Mouse (Mus musculus) gastrocnemius, adult 2 months (tissue): ENCODE measurements around the gene Smdt1. TPM values are rescaled to one million over a fixed set of nuclear protein-coding genes. Genes with fewer than 3 reads are reported as not detected.

Experiments
- DNase-seq: peaks from one replicate; pipeline ENCODE4 v3.0.0; 2022
- H3K27ac ChIP-seq: fragments of 200-600 bp; 2 replicates; pipeline ENCODE4 v1.8.1; 2022; ENCODE audit warnings: mild to moderate bottlenecking
- H3K4me3 ChIP-seq: fragments of 200-600 bp; 2 replicates; pipeline ENCODE4 v1.8.1; 2022; ENCODE audit warnings: mild to moderate bottlenecking, moderate library complexity
- CTCF ChIP-seq: fragments of 200-600 bp; IDR thresholded peaks from 2 replicates; pipeline ENCODE4 v1.8.1; 2022; ENCODE audit warnings: antibody characterized with exemption, mild to moderate bottlenecking, moderate library complexity
- intact Hi-C: fragments of 180-260 bp; cut with DNase I; formaldehyde crosslinking; loops from one replicate; pipeline ENCODE4 v1.15.1; 2025
- long read RNA-seq, 2 experiments: library from polyadenylated mRNA; stranded (forward); transcript quantifications; one replicate each; pipeline ENCODE4 v2.0.0; 2021
- total RNA-seq, 2 experiments: library from RNA; stranded (reverse); gene quantifications; 2 replicates each; pipeline ENCODE4 v1.2.3; 2021

Gene Smdt1
- total RNA-seq, result 100 to 1,000 TPM; 134 to 141 TPM
- long read RNA-seq, experiment 1, transcript Smdt1-201 (3 exons, 705 nt), result major isoform, 86 of 208 reads
- long read RNA-seq, experiment 1, transcript Smdt1-204 (3 exons, 597 nt), result minor isoform, 13 of 208 reads
- long read RNA-seq, experiment 1, partial matches to known transcripts, result 3 of 208 reads
- long read RNA-seq, experiment 1, other reads (novel, unspliced or antisense), result 106 of 208 reads
- long read RNA-seq, experiment 2, transcript Smdt1-201 (3 exons, 705 nt), result major isoform, 85 of 209 reads
- long read RNA-seq, experiment 2, transcript Smdt1-204 (3 exons, 597 nt), result minor isoform, 9 of 209 reads
- long read RNA-seq, experiment 2, partial matches to known transcripts, result 5 of 209 reads
- long read RNA-seq, experiment 2, other reads (novel, unspliced or antisense), result 109 of 209 reads

- H3K4me3 ChIP-seq, result peak within 1 kb of the TSS; percentile 87
- intact Hi-C loops, result loop anchor here (5.0 kb wide), 1 partner anchor 79 kb away; no protein-coding TSS in a partner anchor
- peak; percentile 18; the same call in 1 of the 2 replicates for TF ChIP-seq CTCF
- H3K27ac ChIP-seq, result peak within 1 kb of the TSS; percentile 94
- peak; percentile 98 for DNase-seq
Observed at GRCm38 (mm10) chr15:82338593-82339112, at the start of gene Smdt1, which contains the start of the genes Naga and Pheta2. Gene Smdt1 (plus strand): TSS chr15:82338959. Gene Naga (minus strand): TSS chr15:82338925. Gene Pheta2 (plus strand): TSS chr15:82338942.

GRCm38 (mm10) chr15:82290252-82290651 lies 48.5 kb upstream of the Smdt1 start:
- DNase-seq, result no peak
- intact Hi-C loops, result no loop called here
- no peak for TF ChIP-seq CTCF
- no peak overlapping the region for H3K4me3 ChIP-seq
- H3K27ac ChIP-seq, result no peak overlapping the region

GRCm38 (mm10) chr15:82292851-82293250 lies 45.9 kb upstream of the Smdt1 start:
- intact Hi-C loops, result no loop called here
- DNase-seq, result no peak
- TF ChIP-seq CTCF, result no peak

DNA sequence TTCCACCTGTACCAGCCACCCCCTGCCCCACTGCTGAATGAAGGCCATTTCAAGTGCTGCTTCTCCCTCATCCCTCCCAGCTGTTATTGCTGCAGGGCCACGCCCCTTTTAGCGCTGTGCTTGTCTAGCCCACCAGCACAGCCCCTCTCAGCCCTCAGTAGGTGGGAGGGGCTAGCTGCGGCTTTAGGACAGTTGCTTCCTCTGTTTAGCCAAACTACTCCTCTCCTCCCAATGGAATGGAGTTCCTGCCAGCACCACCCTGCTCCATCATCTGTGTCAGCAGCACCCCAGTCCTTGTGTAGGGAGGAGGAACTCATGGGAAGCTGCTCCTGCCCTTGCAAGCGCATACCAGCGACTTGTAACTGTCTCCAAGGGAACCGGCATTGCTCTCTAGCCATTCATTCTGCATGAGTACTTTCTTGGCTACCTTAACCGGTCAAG lies 45.5 kb upstream of the Smdt1 start:
- Histone ChIP-seq H3K27ac (no peak overlapping the region), H3K4me3 (no peak overlapping the region)
- DNase-seq, result no peak
- intact Hi-C loops, result no loop called here
- TF ChIP-seq CTCF, result no peak

More at GRCm38 (mm10) chr15:82292851-82293250, 45.9 kb upstream of the Smdt1 start:
- H3K4me3 ChIP-seq, result no peak overlapping the region
- no peak overlapping the region for H3K27ac ChIP-seq

DNA sequence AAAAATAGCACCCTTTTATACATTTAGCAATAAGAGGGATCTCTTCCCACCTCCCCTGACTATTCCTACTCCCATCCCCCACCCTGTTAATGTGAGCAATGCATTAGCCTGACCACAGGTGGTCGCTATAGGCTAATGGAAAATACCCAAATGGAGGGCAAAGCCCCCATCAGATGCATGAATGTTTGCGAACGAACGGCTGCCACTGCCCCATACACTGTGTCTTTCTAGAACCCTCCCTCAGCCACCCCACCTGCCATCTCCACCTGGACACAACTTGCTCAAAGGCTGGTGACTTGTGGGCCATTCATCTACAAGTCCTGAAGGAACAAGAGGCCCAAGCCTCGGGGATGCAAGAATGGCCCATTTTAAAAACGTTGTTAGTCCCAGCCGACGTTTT lies 44.7 kb upstream of the Smdt1 start:
- TF ChIP-seq CTCF, result peak; percentile 50
- H3K4me3 ChIP-seq, result no peak overlapping the region
- intact Hi-C loops, result no loop called here
- H3K27ac ChIP-seq, result no peak overlapping the region
- DNase-seq, result no peak

DNA sequence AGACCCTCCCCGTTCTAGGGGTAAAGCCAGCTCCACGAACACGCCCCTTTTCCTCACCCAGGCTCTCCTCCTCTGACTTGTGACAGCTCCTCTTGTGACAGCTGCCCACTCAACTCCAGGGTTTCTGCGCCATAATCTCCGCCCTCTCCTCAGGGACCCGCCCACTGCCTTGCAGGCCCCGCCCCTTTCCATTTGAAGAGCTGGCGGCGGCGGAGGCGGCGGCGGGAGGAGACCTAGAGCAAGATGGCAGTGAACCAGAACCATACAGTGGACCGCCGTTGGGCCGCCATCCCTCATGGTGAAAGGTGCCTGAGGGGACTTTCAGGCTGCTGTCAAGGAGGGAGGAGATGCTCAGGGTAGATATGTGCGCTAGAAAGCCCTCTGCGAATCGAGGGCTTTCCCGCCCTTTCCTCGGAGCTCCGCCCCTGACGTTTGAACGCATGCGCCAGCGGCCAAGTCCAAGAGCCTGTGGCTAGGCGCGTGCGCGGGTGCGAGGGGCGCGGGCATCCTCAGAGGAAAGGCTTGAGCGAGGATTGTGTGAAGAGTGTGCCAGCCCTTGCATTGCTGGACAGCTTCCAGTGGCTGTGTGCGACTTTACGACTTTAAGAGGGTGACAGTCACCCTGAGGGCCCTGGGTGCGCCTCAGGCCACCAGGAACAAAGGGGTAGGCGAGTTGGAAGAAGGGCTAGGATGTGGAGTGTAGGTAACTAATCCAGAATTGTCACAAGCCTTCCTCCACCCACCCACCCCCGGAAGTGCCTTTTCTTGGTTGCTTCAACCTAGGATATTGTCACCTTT lies 39.8 kb upstream of the Smdt1 start, which contains the start of gene Wbp2nl:
Gene Wbp2nl (plus strand): TSS at position 191 of the 798 bp plus-strand sequence.
- no peak for DNase-seq
- Histone ChIP-seq H3K4me3 (no peak within 1 kb of the TSS), H3K27ac (no peak within 1 kb of the TSS)
- no peak for TF ChIP-seq CTCF
- intact Hi-C loops, result no loop called here

DNA sequence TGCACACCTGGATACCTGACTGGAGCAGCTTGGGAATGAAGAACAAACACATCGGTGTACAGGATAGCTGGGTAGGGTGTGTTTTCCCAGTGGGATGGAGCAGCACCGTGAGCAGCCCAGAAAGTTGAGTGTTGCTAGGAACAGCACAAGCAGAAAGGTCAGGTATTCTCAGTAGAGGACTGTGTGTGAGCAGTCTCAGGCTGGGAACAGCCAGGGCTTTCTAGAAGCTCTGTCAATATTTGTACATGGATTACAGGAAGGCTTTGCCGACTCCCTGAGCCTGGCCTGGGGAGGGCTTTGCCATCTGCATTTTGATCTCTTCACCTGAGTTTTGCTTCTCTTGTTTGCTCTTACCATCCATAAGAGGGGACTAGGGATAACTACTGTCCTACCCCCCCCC lies 31.7 kb upstream of the Smdt1 start:
- intact Hi-C loops, result no loop called here
- TF ChIP-seq CTCF, result no peak

GRCm38 (mm10) chr15:82308416-82308815 lies 30.3 kb upstream of the Smdt1 start:
- no peak for TF ChIP-seq CTCF
- intact Hi-C loops, result no loop called here
- no peak overlapping the region for H3K27ac ChIP-seq
- DNase-seq, result no peak
- H3K4me3 ChIP-seq, result no peak overlapping the region

More for the DNA sequence above, 31.7 kb upstream of the Smdt1 start:
- no peak overlapping the region for H3K4me3 ChIP-seq
- no peak for DNase-seq
- H3K27ac ChIP-seq, result no peak overlapping the region

DNA sequence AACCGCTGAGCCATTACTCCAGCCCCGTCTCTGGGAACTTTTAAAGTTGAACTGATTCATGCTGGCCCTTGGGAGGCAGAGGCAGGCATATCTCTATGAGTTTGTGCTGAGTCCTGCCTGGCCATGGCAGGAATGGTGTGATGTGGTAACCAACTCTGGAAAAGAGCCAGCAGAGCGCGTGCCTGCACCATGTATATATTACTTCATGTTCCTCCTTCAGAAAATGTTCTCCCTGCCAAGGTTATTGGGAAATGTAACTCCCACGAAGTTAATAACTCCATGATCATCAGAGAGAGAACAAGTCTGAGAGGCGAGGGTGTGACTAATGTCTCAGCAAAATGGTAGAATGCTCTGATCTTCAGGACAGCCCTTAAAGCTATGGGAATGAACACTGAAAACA lies 20.9 kb upstream of the Smdt1 start:
- Histone ChIP-seq H3K4me3 (no peak overlapping the region), H3K27ac (no peak overlapping the region)
- no peak for TF ChIP-seq CTCF
- DNase-seq, result no peak
- intact Hi-C loops, result no loop called here

- TF ChIP-seq CTCF, result no peak
- Histone ChIP-seq H3K27ac (no peak overlapping the region), H3K4me3 (no peak overlapping the region)
- intact Hi-C loops, result no loop called here
- no peak for DNase-seq
Observed at GRCm38 (mm10) chr15:82319613-82320012, 19.1 kb upstream of the Smdt1 start.

DNA sequence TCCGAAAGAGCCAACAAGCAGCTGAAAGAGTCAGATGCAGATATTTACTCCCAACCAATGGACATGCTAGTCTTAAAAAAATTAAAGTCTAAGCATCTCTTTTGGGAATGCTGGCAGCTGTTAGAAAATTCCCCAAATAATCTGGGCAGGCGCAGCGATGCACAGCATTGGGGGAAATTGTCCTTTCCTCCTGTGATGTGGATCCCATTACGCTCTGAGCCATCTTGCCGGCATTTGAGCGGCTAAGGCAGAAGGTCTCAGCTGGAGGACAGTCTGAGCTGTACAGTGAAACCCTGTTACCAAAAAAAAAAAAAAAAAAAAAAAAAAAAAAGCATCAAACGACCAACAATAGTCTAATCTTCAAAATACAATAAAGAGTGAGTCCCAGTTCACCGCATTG lies 16.6 kb upstream of the Smdt1 start:
- no peak for TF ChIP-seq CTCF
- no peak for DNase-seq
- intact Hi-C loops, result no loop called here
- H3K4me3 ChIP-seq, result no peak overlapping the region
- no peak overlapping the region for H3K27ac ChIP-seq

DNA sequence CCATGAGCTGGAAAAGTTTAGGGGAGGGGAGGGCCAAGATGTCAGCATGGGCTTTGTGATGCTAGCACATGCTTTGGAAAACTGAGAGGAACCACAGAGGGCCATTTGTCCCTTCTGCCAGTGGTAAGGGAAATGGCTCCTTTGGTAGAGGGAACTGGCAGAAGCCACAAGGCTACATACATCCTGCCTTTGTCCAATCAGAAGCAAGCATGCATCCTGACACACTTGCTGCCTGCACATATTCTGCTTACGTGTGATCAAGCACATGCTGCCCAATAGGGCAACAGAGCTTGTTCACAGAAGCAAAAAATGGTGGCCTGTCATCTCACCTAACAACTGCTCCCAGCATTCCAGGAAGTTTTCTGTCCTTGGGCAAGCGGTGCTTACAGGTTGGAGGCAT lies 13.4 kb upstream of the Smdt1 start:
- no peak for DNase-seq
- H3K27ac ChIP-seq, result no peak overlapping the region
- intact Hi-C loops, result no loop called here
- no peak for TF ChIP-seq CTCF
- no peak overlapping the region for H3K4me3 ChIP-seq

GRCm38 (mm10) chr15:82335194-82335593 lies 3.6 kb upstream of the Smdt1 start:
- Histone ChIP-seq H3K4me3 (no peak overlapping the region), H3K27ac (no peak overlapping the region)
- intact Hi-C loops, result loop anchor here (5.0 kb wide), 1 partner anchor 82 kb away; no protein-coding TSS in a partner anchor
- no peak for DNase-seq
- TF ChIP-seq CTCF, result no peak
